Mouse (Mus musculus): Measurements from ENCODE around the gene Ssh1. TPM values are rescaled to one million over a fixed set of nuclear protein-coding genes. Genes with fewer than 3 reads are reported as not detected.
A peak's percentile ranks its signal among the peaks of the same experiment; 100 is the strongest.

Ssh1 gene
- total RNA-seq (2021) = 10 to 100 TPM; 22.9 to 27.6 TPM

GRCm38 (mm10) chr5:113993487-113994465, at the start of gene Ssh1:
Gene Ssh1, minus strand, starts transcription at chr5:113993894.
- peak; percentile 73 to 80 for DNase-seq (ENCODE audit: extremely low spot score in 1 of 2, low spot score in 1 of 2)

GRCm38 (mm10) chr5:114041327-114041930, 47.7 kb upstream of the Ssh1 start:
- DNase-seq (ENCODE audit: extremely low spot score in 1 of 2, low spot score in 1 of 2) = no peak

GRCm38 (mm10) chr5:114040911-114041310, 47.2 kb upstream of the Ssh1 start:
- DNase-seq (ENCODE audit: extremely low spot score in 1 of 2, low spot score in 1 of 2) = no peak

- no peak for DNase-seq (ENCODE audit: extremely low spot score in 1 of 2, low spot score in 1 of 2)
Observed at GRCm38 (mm10) chr5:114040508-114040907, 46.8 kb upstream of the Ssh1 start.

- DNase-seq (ENCODE audit: extremely low spot score in 1 of 2, low spot score in 1 of 2) = no peak
Observed at GRCm38 (mm10) chr5:114035111-114035510, 41.4 kb upstream of the Ssh1 start.

GRCm38 (mm10) chr5:114034393-114034792, 40.7 kb upstream of the Ssh1 start:
- no peak for DNase-seq (ENCODE audit: extremely low spot score in 1 of 2, low spot score in 1 of 2)

- no peak for DNase-seq (ENCODE audit: extremely low spot score in 1 of 2, low spot score in 1 of 2)
Observed at GRCm38 (mm10) chr5:114032161-114032763, 38.6 kb upstream of the Ssh1 start.

GRCm38 (mm10) chr5:114030652-114031051, 37.0 kb upstream of the Ssh1 start:
- no peak for DNase-seq (ENCODE audit: extremely low spot score in 1 of 2, low spot score in 1 of 2)

GRCm38 (mm10) chr5:114028111-114028510, 34.4 kb upstream of the Ssh1 start:
- no peak for DNase-seq (ENCODE audit: extremely low spot score in 1 of 2, low spot score in 1 of 2)

- no peak for DNase-seq (ENCODE audit: extremely low spot score in 1 of 2, low spot score in 1 of 2)
Observed at GRCm38 (mm10) chr5:114027217-114027944, 33.7 kb upstream of the Ssh1 start.

- DNase-seq (ENCODE audit: extremely low spot score in 1 of 2, low spot score in 1 of 2) = no peak
Observed at GRCm38 (mm10) chr5:114024885-114025284, 31.2 kb upstream of the Ssh1 start.

GRCm38 (mm10) chr5:114024390-114024789, 30.7 kb upstream of the Ssh1 start:
- DNase-seq (ENCODE audit: extremely low spot score in 1 of 2, low spot score in 1 of 2) = no peak

GRCm38 (mm10) chr5:114015121-114015520, 21.4 kb upstream of the Ssh1 start:
- DNase-seq (ENCODE audit: extremely low spot score in 1 of 2, low spot score in 1 of 2) = no peak

GRCm38 (mm10) chr5:114009049-114009448, 15.4 kb upstream of the Ssh1 start:
- no peak for DNase-seq (ENCODE audit: extremely low spot score in 1 of 2, low spot score in 1 of 2)

- no peak for DNase-seq (ENCODE audit: extremely low spot score in 1 of 2, low spot score in 1 of 2)
Observed at GRCm38 (mm10) chr5:114007753-114008453, 14.2 kb upstream of the Ssh1 start.

- DNase-seq (ENCODE audit: extremely low spot score in 1 of 2, low spot score in 1 of 2) = no peak
Observed at GRCm38 (mm10) chr5:114006974-114007373, 13.3 kb upstream of the Ssh1 start.

- no peak for DNase-seq (ENCODE audit: extremely low spot score in 1 of 2, low spot score in 1 of 2)
Observed at GRCm38 (mm10) chr5:114005100-114005499, 11.4 kb upstream of the Ssh1 start.

- DNase-seq (ENCODE audit: extremely low spot score in 1 of 2, low spot score in 1 of 2) = no peak
Observed at GRCm38 (mm10) chr5:114004573-114004972, 10.9 kb upstream of the Ssh1 start.

- no peak for DNase-seq (ENCODE audit: extremely low spot score in 1 of 2, low spot score in 1 of 2)
Observed at GRCm38 (mm10) chr5:114003542-114003941, 9.8 kb upstream of the Ssh1 start, which contains the start of gene Dao. Gene Dao, plus strand, starts transcription at chr5:114003703.

- DNase-seq (ENCODE audit: extremely low spot score in 1 of 2, low spot score in 1 of 2) = no peak
Observed at GRCm38 (mm10) chr5:113999382-113999781, 5.7 kb upstream of the Ssh1 start.

Data from layer of hippocampus, postnatal 25 days (tissue).